Mouse (Mus musculus) heart, adult 2 months (tissue): ENCODE results near the gene Sfxn3.

Experiments used
- CTCF ChIP-seq: fragments of 200-600 bp; IDR thresholded peaks from 2 replicates; pipeline ENCODE4 v1.8.1; 2022; ENCODE audit warnings: antibody characterized with exemption, mild to moderate bottlenecking, moderate library complexity
- POLR2A ChIP-seq: fragments of 200-500 bp; IDR thresholded peaks from 2 replicates; pipeline ENCODE4 v1.6.1; 2011; ENCODE audit warnings: mild to moderate bottlenecking, low read depth, low read length, control low read depth; ENCODE audit not compliant: insufficient read depth

DNA sequence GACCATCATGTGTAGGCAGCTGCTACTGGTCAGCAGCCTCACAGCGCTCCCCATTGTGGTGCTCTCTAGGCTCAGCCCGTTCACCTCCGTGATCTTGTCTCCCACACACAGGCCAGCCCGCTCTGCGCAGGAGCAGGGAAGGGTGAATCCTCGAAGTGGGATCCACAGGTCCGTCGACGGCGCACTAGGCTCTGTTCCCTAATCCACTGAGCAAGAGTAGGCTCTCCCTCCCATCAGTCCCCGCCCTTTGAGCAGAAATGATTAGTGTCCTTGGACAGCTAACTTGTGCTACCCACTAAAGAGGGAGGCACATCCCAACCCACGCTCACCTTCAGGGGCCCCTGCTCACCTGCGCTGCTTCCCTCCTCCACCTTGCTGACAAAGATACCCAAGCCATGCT lies 7.1 kb upstream of the Sfxn3 start:
- TF ChIP-seq POLR2A = no peak
- TF ChIP-seq CTCF = no peak
